Mouse (Mus musculus) B cell, adult 62 days (primary cell): Measurements from ENCODE around the gene Mphosph8. TPM values are rescaled to one million over a fixed set of nuclear protein-coding genes. Genes with fewer than 3 reads are reported as not detected.

Experiments
- total RNA-seq: library from RNA; stranded (reverse); gene quantifications from 4 replicates; pipeline ENCODE4 v1.2.4, GENCODE M21; 2023

Gene Mphosph8
- 38.1 to 55.4 TPM (median 43.7 TPM) in 4 replicates for total RNA-seq

DNA sequence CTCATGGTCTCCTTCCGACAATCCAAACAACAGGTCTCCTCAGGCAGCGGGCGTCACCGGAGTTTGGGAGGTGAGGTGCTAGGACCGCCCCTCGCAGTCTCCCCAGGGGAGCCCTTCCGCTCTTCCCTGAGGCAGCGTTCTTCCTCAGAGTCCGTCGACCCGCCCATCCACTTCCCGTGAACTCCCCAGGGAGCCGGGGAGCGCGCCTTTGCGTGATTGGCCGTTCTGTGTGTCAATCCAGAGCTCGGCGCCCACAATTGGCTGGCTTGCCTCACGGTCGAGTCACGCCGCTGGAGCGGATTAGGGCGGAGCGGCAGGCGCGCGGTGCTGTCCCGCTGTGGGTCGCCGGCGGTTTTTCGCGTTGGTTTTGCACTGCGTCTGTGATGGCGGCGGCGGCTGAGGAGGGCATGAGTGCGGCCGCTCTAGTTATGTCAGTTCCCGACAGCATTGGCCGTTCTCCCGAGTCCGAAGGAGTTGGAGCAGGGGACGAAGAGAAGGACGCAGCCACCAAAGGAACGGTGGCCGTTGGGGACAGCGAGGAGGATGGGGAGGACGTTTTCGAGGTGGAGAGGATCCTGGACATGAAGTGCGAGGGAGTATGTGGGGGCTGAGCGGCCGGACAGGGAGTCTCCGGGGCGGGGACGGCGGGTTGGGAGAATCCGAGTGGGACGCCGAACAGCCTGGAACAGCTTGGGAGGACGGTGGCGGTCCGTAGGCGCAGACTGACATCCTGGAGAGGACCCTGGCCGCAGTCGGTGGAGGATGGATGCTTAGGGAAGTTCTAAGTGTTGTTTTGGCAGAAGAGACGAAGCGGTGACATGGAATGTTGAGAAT is at the start of gene Mphosph8:
Mphosph8 (plus strand) TSS at position 280 of the 834 bp plus-strand sequence.

Other genes with a start within 250 kb of the Mphosph8 start
- 9.5 to 16.4 TPM (median 10.9 TPM) in 4 replicates for gene Cenpj, start 92.8 kb upstream of the Mphosph8 start, total RNA-seq
- 73.6 to 80.3 TPM (median 76.9 TPM) in 4 replicates for gene Parp4, start 92.6 kb upstream of the Mphosph8 start, total RNA-seq
- gene Pspc1, start 110.1 kb downstream of the Mphosph8 start, total RNA-seq, result 76.3 to 88.5 TPM (median 82.7 TPM) in 4 replicates
- 70.7 to 80.5 TPM (median 78.6 TPM) in 4 replicates for gene Zmym5, start 143.5 kb downstream of the Mphosph8 start, total RNA-seq
- 120 to 132 TPM (median 124 TPM) in 4 replicates for gene Zmym2, start 218.4 kb downstream of the Mphosph8 start, total RNA-seq